Mouse (Mus musculus) gastrocnemius, postnatal 10 days (tissue): ENCODE data around the gene Nos2. TPM values are rescaled to one million over a fixed set of nuclear protein-coding genes. Genes with fewer than 3 reads are reported as not detected.

ENCODE experiments used
- DNase-seq: peaks from one replicate; pipeline ENCODE4 v3.0.0; 2021; ENCODE audit warnings: mixed read lengths
- long read RNA-seq, 2 experiments: library from polyadenylated mRNA; stranded (forward); transcript quantifications; one replicate each; pipeline ENCODE4 v2.0.0; 2021
- total RNA-seq, 2 experiments: library from RNA; stranded (reverse); gene quantifications; 2 replicates each; pipeline ENCODE4 v1.2.3; 2021

The Nos2 gene
- 1 to 10 TPM; 3.8 to 6.3 TPM for total RNA-seq
- long read RNA-seq, experiment 1, transcript Nos2-203 (26 exons, 3,429 nt) = major isoform, 23 of 28 reads
- long read RNA-seq, experiment 1, partial matches to known transcripts = 1 of 28 reads
- long read RNA-seq, experiment 1, other reads (novel, unspliced or antisense) = 4 of 28 reads
- long read RNA-seq, experiment 2, transcript Nos2-203 (26 exons, 3,429 nt) = major isoform, 12 of 19 reads
- long read RNA-seq, experiment 2, partial matches to known transcripts = 4 of 19 reads
- long read RNA-seq, experiment 2, other reads (novel, unspliced or antisense) = 3 of 19 reads

GRCm38 (mm10) chr11:78920411-78920939, at the start of gene Nos2:
Gene Nos2 (plus strand): TSS chr11:78920787.
- DNase-seq = no peak

- no peak for DNase-seq
Observed at GRCm38 (mm10) chr11:78870891-78871290, 49.7 kb upstream of the Nos2 start.

- DNase-seq = no peak
Observed at GRCm38 (mm10) chr11:78872782-78873181, 47.8 kb upstream of the Nos2 start.

- no peak for DNase-seq
Observed at GRCm38 (mm10) chr11:78879727-78880126, 40.9 kb upstream of the Nos2 start.

GRCm38 (mm10) chr11:78886693-78887092, 33.9 kb upstream of the Nos2 start:
- DNase-seq = no peak

- peak; percentile 74 for DNase-seq
Observed at GRCm38 (mm10) chr11:78887102-78887971, 33.2 kb upstream of the Nos2 start.

- DNase-seq = no peak
Observed at GRCm38 (mm10) chr11:78889156-78889555, 31.4 kb upstream of the Nos2 start.

- DNase-seq = peak; percentile 26
Observed at GRCm38 (mm10) chr11:78896357-78897123, 24.0 kb upstream of the Nos2 start.

GRCm38 (mm10) chr11:78915473-78915872, 5.1 kb upstream of the Nos2 start:
- no peak for DNase-seq

GRCm38 (mm10) chr11:78916410-78916809, 4.2 kb upstream of the Nos2 start:
- no peak for DNase-seq

- no peak for DNase-seq
Observed at GRCm38 (mm10) chr11:78919745-78920144, 842 bp upstream of the Nos2 start.

- peak; percentile 34 for DNase-seq
Observed at GRCm38 (mm10) chr11:78922678-78923407, 2.3 kb downstream of the Nos2 start.

GRCm38 (mm10) chr11:78924111-78924510, 3.5 kb downstream of the Nos2 start:
- DNase-seq = no peak

- DNase-seq = peak; percentile 34
Observed at GRCm38 (mm10) chr11:78924916-78925315, 4.3 kb downstream of the Nos2 start.

GRCm38 (mm10) chr11:78929345-78929744, 8.8 kb downstream of the Nos2 start:
- peak; percentile 62 for DNase-seq

- no peak for DNase-seq
Observed at GRCm38 (mm10) chr11:78934307-78934706, 13.7 kb downstream of the Nos2 start.

GRCm38 (mm10) chr11:78934727-78935126, 14.1 kb downstream of the Nos2 start:
- DNase-seq = no peak

- no peak for DNase-seq
Observed at GRCm38 (mm10) chr11:78935178-78935577, 14.6 kb downstream of the Nos2 start.

- DNase-seq = no peak
Observed at GRCm38 (mm10) chr11:78943083-78943482, 22.5 kb downstream of the Nos2 start.

- no peak for DNase-seq
Observed at GRCm38 (mm10) chr11:78950365-78950764, 29.8 kb downstream of the Nos2 start.

GRCm38 (mm10) chr11:78952467-78952866, 31.9 kb downstream of the Nos2 start:
- DNase-seq = peak; percentile 53

GRCm38 (mm10) chr11:78956260-78956659, 35.7 kb downstream of the Nos2 start:
- peak; percentile 83 for DNase-seq
